Mouse (Mus musculus) adrenal gland, postnatal 4 days (tissue): ENCODE results near the gene Mab21l1. TPM values are rescaled to one million over a fixed set of nuclear protein-coding genes. Genes with fewer than 3 reads are reported as not detected.

Source experiments
- DNase-seq, 2 experiments: peaks; one replicate each; pipeline ENCODE4 v3.0.0; 2021 to 2022; ENCODE audit warnings: low spot score in 2 of 2, mixed read lengths in 2 of 2
- long read RNA-seq, 2 experiments: library from polyadenylated mRNA; stranded (forward); transcript quantifications; one replicate each; pipeline ENCODE4 v2.0.0; 2021
- total RNA-seq, 2 experiments: library from RNA; stranded (reverse); gene quantifications; 2 replicates each; pipeline ENCODE4 v1.2.3; 2021

Gene Mab21l1
- 1 to 10 TPM; 4.2 to 4.4 TPM for total RNA-seq
- long read RNA-seq, experiment 1, partial matches to known transcripts: 0 of 4 reads
- long read RNA-seq, experiment 1, other reads (novel, unspliced or antisense): 0 of 4 reads
- long read RNA-seq, experiment 2, transcript Mab21l1-201 (1 exons, 2,492 nt): major isoform, 6 of 6 reads
- long read RNA-seq, experiment 2, partial matches to known transcripts: 0 of 6 reads
- long read RNA-seq, experiment 2, other reads (novel, unspliced or antisense): 0 of 6 reads

GRCm38 (mm10) chr3:55782056-55782687, at the start of gene Mab21l1:
TSS of gene Mab21l1 (plus strand) at chr3:55782510.
- no peak for DNase-seq

DNA sequence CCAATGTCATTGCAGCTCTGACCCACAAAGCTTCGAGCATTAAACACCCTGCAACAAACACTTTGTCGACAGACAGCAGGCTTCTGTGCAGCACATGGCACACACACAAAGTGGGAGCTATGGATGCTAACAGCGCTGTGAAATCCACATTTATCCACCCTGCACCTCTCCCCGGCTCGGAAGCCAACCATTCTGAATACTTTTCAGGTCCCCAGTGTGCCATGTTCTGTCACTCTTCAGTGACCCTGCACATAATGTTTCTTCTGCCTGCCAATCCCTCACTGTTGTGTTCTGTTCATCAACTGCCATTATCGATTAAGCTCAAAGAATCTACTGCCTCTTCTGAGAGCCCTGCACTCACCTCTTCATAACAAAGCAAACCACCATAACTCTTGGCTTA, 48.6 kb upstream of the Mab21l1 start:
- DNase-seq: no peak

DNA sequence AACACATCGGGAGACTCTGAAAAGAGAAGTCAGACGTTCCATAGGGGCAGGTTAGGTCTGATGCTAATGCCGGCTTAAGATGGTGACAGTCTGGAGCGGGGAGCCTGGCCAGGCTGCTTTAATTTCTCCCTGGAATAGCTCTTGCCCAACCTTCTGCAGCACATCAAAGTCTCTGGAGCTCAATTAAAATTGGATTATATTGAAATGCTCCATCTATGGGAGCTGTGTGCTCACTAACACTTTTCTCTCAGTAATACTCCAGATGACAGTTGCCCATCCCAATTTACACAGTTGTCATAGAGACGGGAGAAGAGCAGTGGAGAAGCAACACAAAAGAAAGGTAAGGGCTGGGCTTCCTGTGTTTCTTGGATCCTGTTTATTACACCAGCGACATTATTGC, 40.9 kb upstream of the Mab21l1 start:
- DNase-seq: no peak

DNA sequence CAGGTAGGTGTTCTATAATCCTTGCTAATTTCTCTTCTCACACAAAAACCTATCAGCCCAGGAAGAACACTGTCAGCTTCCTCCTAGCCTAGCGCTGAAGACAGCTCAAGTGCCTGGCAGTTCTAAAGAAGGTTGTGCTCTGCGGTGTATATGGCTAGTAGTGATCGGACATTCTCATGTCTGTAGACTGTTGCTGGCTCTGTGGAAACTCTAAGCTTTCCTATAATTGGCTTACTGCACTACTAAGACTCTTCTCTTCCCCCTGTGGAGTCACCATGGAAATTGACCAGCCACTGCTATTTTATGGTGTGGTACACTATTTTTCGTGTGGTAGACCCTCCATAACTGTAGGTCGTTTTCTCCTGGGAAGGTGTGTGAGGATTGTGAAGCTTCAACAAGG, 40.1 kb upstream of the Mab21l1 start:
- DNase-seq: no peak

DNA sequence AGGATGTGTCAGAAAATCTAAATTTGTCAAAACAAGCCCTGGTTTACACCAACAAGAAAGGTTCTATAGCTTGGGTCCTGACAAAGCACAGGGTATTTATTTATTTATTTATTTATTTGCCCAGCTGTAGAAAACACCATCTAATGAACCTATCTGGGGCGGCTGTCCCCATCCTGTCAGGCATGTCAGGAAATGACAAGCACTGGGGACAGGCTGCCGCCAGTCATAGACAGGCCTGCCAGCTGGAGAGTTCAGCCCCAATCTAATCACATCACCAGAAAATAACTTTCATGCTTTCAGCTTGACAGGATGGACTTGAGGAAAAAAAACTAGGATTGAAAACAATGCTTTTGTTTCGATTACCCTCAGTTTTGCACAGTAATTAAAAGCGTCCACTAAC, 39.7 kb upstream of the Mab21l1 start:
- no peak for DNase-seq

GRCm38 (mm10) chr3:55743885-55744284, 38.4 kb upstream of the Mab21l1 start:
- no peak for DNase-seq

DNA sequence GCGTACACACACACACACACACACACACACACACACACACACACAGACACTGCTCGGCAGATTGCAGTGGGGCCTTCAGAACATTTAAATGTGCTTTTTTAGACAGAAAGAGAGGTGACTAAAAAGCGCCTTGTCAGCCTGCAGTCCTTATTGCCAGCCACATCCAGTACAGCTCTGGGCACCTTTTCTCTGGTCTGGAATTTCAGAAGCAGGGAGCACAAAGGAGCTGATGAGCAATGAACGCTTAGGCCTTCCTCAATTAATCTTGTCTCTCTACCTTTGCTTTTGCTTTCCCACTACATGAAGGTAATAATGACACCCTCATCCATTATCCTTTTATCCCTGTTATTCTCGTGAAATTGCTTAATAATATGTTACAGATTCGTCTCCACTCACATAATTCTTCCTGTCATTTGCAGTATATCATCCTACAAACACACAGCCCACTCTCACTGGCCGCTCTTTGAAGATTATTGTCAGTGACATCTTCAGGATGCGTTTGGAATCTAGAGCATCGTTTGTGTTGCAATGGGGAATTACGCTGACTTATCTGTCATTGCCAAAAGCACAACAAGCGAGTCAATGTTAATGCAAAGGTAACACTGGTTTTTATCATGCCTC, 31.8 kb upstream of the Mab21l1 start:
- DNase-seq: no peak

GRCm38 (mm10) chr3:55751363-55751762, 30.9 kb upstream of the Mab21l1 start:
- no peak for DNase-seq

GRCm38 (mm10) chr3:55752558-55752957, 29.8 kb upstream of the Mab21l1 start:
- DNase-seq: no peak

GRCm38 (mm10) chr3:55753872-55754271, 28.4 kb upstream of the Mab21l1 start:
- DNase-seq: no peak

- DNase-seq: no peak
Observed at GRCm38 (mm10) chr3:55754981-55755608, 27.2 kb upstream of the Mab21l1 start.

- no peak for DNase-seq
Observed at GRCm38 (mm10) chr3:55755805-55756601, 26.3 kb upstream of the Mab21l1 start.

GRCm38 (mm10) chr3:55756602-55757190, 25.6 kb upstream of the Mab21l1 start:
- DNase-seq: no peak

DNA sequence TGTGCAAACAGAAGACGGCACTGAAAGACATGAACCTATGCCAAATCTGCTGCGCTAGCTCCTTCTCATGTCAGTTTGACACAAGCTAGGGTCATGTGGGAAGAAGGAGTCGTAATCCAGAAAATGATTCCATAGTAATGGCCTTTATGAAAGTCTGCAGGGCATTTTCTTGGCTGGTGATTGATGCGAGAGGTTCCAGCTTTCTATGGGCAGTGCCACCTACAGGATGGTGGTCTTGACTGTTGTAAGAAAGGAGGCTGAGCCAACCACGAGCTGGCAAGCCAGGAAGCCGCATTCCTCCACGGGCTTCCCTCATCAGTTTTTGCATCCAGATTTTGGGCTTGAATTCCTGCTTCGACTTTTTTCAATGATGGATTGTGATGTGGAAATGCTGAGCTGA, 24.0 kb upstream of the Mab21l1 start:
- no peak for DNase-seq

DNA sequence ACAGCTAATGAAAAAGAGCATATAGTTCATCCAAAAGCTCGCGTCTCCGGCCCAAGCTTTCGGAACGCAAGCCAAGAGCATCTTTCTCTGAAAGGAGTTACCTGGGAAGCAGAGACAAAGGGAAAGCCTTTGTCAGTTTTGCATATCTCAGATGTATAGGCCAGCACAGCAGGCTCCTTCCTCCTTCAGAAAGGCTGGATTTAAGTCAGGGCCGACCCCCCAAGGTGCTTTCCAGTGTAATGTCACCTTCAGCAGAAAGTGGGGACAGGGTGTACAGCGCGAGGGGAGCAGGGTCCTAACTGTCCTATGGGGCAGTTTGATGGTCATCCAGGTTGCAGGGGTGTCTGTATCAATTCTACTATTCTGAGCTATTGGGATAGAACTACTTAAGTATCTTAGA, 18.7 kb upstream of the Mab21l1 start:
- DNase-seq: no peak

GRCm38 (mm10) chr3:55768654-55769053, 13.7 kb upstream of the Mab21l1 start:
- DNase-seq: no peak

- no peak for DNase-seq
Observed at GRCm38 (mm10) chr3:55769308-55769707, 13.0 kb upstream of the Mab21l1 start.

GRCm38 (mm10) chr3:55774203-55774602, 8.1 kb upstream of the Mab21l1 start:
- DNase-seq: no peak

DNA sequence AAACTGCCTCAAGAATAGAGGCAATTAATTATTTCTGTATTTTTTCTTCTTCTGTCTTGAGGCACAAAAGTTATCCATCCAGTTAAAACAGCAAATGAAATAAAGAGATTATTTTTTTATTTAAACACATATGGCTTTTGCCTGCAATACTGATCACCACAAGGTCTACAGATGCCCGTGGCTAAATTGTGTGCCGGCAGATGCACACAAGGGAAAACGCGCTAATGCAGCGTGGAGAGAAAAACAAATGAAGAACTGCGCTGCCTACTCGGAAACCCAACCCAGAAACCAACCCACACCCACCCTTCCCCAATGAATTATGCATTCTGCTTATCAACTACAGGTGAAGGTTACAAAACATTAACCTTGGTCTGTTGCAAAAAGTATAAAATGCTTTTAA, 7.1 kb upstream of the Mab21l1 start:
- DNase-seq: no peak

DNA sequence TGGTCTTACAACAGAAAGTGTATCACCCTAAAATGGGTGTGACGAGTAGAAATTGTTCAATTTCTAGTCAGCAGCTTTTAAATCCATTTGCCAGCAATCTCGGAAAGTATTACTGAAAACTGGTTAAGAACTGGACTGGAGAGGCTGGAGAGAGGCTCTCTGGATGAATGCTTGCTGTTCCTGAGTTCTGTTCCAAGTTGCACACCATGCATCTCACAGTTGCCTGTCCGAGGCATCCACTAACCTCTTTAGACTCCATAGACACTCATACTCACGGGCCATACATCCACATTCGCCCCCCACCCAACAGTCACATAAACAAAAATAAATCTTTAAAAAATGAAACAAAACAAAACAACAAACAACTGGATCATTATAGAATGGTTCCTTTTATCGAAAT, 6.6 kb upstream of the Mab21l1 start:
- no peak for DNase-seq

GRCm38 (mm10) chr3:55777501-55777900, 4.8 kb upstream of the Mab21l1 start:
- DNase-seq: no peak
